Mouse (Mus musculus): ENCODE measurements around the gene Hoxb3. TPM values are rescaled to one million over a fixed set of nuclear protein-coding genes. Genes with fewer than 3 reads are reported as not detected.

The Hoxb3 gene
- polyA plus RNA-seq, 1 experiment from 2014 or later: 3.7 TPM

GRCm38 (mm10) chr11:96280399-96281378 is 42.4 kb upstream of the Hoxb3 start:
- H3K4me2 ChIP-seq (ENCODE audit: low read length): peak overlapping the region; percentile 86; the same call in 1 of the 2 replicates
- H3K27ac ChIP-seq (ENCODE audit: low read depth): no peak overlapping the region
- H3K9ac ChIP-seq (ENCODE audit: low read length): no peak overlapping the region
- ATAC-seq (replicated peaks; ENCODE audit: low FRiP score, low TSS enrichment, low read depth) (no peak), DNase-seq (ENCODE audit: low spot score) (no peak)
- no peak overlapping the region for H3K4me3 ChIP-seq (ENCODE audit: low read depth, low read length)
- H3K4me1 ChIP-seq (replicated peaks; ENCODE audit: control insufficient read depth, insufficient read depth, low read length): peaks cover 7% of the 10 kb centered on the region; the same call in 1 of the 2 replicates
- no peaks in the 10 kb centered on the region for H3K9me3 ChIP-seq (ENCODE audit: control insufficient read depth, low read length)
- no peaks in the 10 kb centered on the region for H3K36me3 ChIP-seq (ENCODE audit: control insufficient read depth, insufficient read depth, low read length)
- H3K27me3 ChIP-seq (replicated peaks; ENCODE audit: control insufficient read depth, insufficient read depth, low read length): peaks cover 53% of the 10 kb centered on the region
- 23% methylated on average over 8 of the region's 8 CpGs for WGBS

GRCm38 (mm10) chr11:96281396-96281795 is 41.7 kb upstream of the Hoxb3 start:
- Histone ChIP-seq H3K9me3 (ENCODE audit: control insufficient read depth, low read length) (no peaks in the 10 kb centered on the region), H3K4me1 (replicated peaks; ENCODE audit: control insufficient read depth, insufficient read depth, low read length) (peaks cover 7% of the 10 kb centered on the region; the same call in 1 of the 2 replicates), H3K4me3 (ENCODE audit: low read depth, low read length) (peak overlapping the region; percentile 49; the same call in 1 of the 2 replicates), H3K9ac (ENCODE audit: low read length) (no peak overlapping the region), H3K27ac (ENCODE audit: low read depth) (no peak overlapping the region), H3K27me3 (replicated peaks; ENCODE audit: control insufficient read depth, insufficient read depth, low read length) (peaks cover 52% of the 10 kb centered on the region), H3K4me2 (ENCODE audit: low read length) (peak overlapping the region; percentile 86), H3K36me3 (ENCODE audit: control insufficient read depth, insufficient read depth, low read length) (no peaks in the 10 kb centered on the region)
- no peak for DNase-seq (ENCODE audit: low spot score)
- no peak for ATAC-seq (replicated peaks; ENCODE audit: low FRiP score, low TSS enrichment, low read depth)
- 12% methylated on average over 18 of the region's 18 CpGs for WGBS

- H3K4me2 ChIP-seq (ENCODE audit: low read length): peak within 1 kb of the TSS; percentile 86
- peaks cover 8% of the 10 kb centered on the region for H3K4me1 ChIP-seq (replicated peaks; ENCODE audit: control insufficient read depth, insufficient read depth, low read length)
- DNase-seq (ENCODE audit: low spot score): no peak
- peak within 1 kb of the TSS; percentile 82 for H3K9ac ChIP-seq (ENCODE audit: low read length)
- H3K9me3 ChIP-seq (ENCODE audit: control insufficient read depth, low read length): no peaks in the 10 kb centered on the region
- no peak for ATAC-seq (replicated peaks; ENCODE audit: low FRiP score, low TSS enrichment, low read depth)
- no peaks in the 10 kb centered on the region for H3K36me3 ChIP-seq (ENCODE audit: control insufficient read depth, insufficient read depth, low read length)
- WGBS: 2% methylated on average over 27 of the region's 27 CpGs
- peak within 1 kb of the TSS; percentile 49 for H3K4me3 ChIP-seq (ENCODE audit: low read depth, low read length)
- H3K27ac ChIP-seq (ENCODE audit: low read depth): peak within 1 kb of the TSS; percentile 93; the same call in 1 of the 2 replicates
- peaks cover 51% of the 10 kb centered on the region for H3K27me3 ChIP-seq (replicated peaks; ENCODE audit: control insufficient read depth, insufficient read depth, low read length)
Observed at GRCm38 (mm10) chr11:96281855-96282570, 41.1 kb upstream of the Hoxb3 start, which contains the start of gene Hoxb8. TSS of gene Hoxb8 (plus strand) at chr11:96281905.

DNA sequence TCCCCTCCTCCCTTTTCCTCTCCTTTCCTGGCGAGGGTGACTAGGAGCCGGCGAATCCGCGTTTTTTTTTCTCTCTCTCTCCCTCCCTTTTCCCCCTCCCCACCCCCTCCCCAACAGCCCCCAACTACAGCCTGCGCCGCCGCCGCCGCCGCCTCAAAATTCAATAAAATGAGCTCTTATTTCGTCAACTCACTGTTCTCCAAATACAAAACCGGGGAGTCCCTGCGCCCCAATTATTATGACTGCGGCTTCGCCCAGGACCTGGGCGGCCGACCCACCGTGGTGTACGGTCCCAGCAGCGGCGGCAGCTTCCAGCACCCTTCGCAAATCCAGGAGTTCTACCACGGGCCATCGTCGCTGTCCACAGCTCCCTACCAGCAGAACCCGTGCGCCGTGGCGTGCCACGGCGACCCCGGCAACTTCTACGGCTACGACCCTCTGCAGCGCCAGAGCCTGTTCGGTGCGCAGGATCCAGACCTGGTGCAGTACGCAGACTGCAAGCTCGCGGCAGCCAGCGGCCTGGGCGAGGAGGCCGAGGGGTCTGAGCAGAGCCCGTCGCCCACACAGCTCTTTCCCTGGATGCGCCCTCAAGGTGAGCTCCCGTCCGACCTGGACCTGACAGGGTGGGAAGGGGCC is 40.2 kb upstream of the Hoxb3 start:
- peaks cover 51% of the 10 kb centered on the region for H3K27me3 ChIP-seq (replicated peaks; ENCODE audit: control insufficient read depth, insufficient read depth, low read length)
- under 1% methylated on average over 46 of the region's 49 CpGs for WGBS
- H3K4me2 ChIP-seq (ENCODE audit: low read length): peak overlapping the region; percentile 86
- no peaks in the 10 kb centered on the region for H3K36me3 ChIP-seq (ENCODE audit: control insufficient read depth, insufficient read depth, low read length)
- H3K4me1 ChIP-seq (replicated peaks; ENCODE audit: control insufficient read depth, insufficient read depth, low read length): peaks cover 9% of the 10 kb centered on the region
- peak overlapping the region; percentile 49 for H3K4me3 ChIP-seq (ENCODE audit: low read depth, low read length)
- ATAC-seq (replicated peaks; ENCODE audit: low FRiP score, low TSS enrichment, low read depth): no peak
- no peaks in the 10 kb centered on the region for H3K9me3 ChIP-seq (ENCODE audit: control insufficient read depth, low read length)
- peak overlapping the region; percentile 82 for H3K9ac ChIP-seq (ENCODE audit: low read length)
- DNase-seq (ENCODE audit: low spot score): peak; percentile 87
- peak overlapping the region; percentile 93 for H3K27ac ChIP-seq (ENCODE audit: low read depth)

DNA sequence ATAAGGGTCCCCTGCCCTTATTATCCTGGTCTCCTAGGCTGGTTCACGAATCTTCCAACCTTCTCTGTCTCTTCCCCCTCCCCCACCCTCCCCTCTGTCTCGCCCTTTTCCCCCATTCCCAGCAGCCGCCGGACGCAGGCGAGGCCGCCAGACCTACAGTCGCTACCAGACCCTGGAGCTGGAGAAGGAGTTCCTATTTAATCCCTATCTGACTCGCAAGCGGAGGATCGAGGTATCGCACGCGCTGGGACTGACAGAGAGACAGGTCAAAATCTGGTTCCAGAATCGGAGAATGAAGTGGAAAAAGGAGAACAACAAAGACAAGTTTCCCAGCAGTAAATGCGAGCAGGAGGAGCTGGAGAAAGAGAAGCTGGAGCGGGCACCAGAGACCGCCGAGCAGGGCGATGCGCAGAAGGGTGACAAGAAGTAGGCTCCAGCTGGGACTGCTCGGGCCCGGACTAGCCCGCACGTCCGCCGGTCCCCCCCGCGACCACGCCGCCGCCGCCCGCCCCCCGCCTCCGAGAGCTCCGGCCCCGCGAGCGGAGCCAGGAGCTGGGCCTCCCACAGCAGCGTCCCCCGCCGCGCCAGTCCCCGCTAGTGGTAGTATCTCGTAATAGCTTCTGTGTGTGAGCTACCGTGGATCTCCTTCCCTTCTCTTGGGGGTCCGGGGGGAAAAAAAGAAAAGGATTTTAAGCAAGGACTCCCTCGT is 38.9 kb upstream of the Hoxb3 start:
- peak overlapping the region; percentile 93 for H3K27ac ChIP-seq (ENCODE audit: low read depth)
- under 1% methylated on average over 49 of the region's 49 CpGs for WGBS
- H3K4me3 ChIP-seq (ENCODE audit: low read depth, low read length): peak overlapping the region; percentile 49
- H3K9me3 ChIP-seq (ENCODE audit: control insufficient read depth, low read length): no peaks in the 10 kb centered on the region
- peak overlapping the region; percentile 86 for H3K4me2 ChIP-seq (ENCODE audit: low read length)
- H3K9ac ChIP-seq (ENCODE audit: low read length): peak overlapping the region; percentile 82
- ATAC-seq (replicated peaks; ENCODE audit: low FRiP score, low TSS enrichment, low read depth) (no peak; the same call in 1 of the 2 replicates), DNase-seq (ENCODE audit: low spot score) (no peak)
- H3K4me1 ChIP-seq (replicated peaks; ENCODE audit: control insufficient read depth, insufficient read depth, low read length): peaks cover 9% of the 10 kb centered on the region
- H3K36me3 ChIP-seq (ENCODE audit: control insufficient read depth, insufficient read depth, low read length): no peaks in the 10 kb centered on the region
- H3K27me3 ChIP-seq (replicated peaks; ENCODE audit: control insufficient read depth, insufficient read depth, low read length): peaks cover 50% of the 10 kb centered on the region

GRCm38 (mm10) chr11:96284774-96285734 is 38.1 kb upstream of the Hoxb3 start:
- Histone ChIP-seq H3K4me3 (ENCODE audit: low read depth, low read length) (peak overlapping the region; percentile 49), H3K9ac (ENCODE audit: low read length) (peak overlapping the region; percentile 82), H3K9me3 (ENCODE audit: control insufficient read depth, low read length) (no peaks in the 10 kb centered on the region), H3K27me3 (replicated peaks; ENCODE audit: control insufficient read depth, insufficient read depth, low read length) (peaks cover 52% of the 10 kb centered on the region), H3K4me1 (replicated peaks; ENCODE audit: control insufficient read depth, insufficient read depth, low read length) (peaks cover 9% of the 10 kb centered on the region), H3K36me3 (ENCODE audit: control insufficient read depth, insufficient read depth, low read length) (no peaks in the 10 kb centered on the region), H3K27ac (ENCODE audit: low read depth) (peak overlapping the region; percentile 93), H3K4me2 (ENCODE audit: low read length) (peak overlapping the region; percentile 86)
- no peak for DNase-seq (ENCODE audit: low spot score)
- WGBS: under 1% methylated on average over 34 of the region's 37 CpGs
- peak; percentile 78 for ATAC-seq (replicated peaks; ENCODE audit: low FRiP score, low TSS enrichment, low read depth)

Measured in intestine, embryonic 14.5 days (tissue).